Mouse (Mus musculus): ENCODE results near the gene Cd9.

DNA sequence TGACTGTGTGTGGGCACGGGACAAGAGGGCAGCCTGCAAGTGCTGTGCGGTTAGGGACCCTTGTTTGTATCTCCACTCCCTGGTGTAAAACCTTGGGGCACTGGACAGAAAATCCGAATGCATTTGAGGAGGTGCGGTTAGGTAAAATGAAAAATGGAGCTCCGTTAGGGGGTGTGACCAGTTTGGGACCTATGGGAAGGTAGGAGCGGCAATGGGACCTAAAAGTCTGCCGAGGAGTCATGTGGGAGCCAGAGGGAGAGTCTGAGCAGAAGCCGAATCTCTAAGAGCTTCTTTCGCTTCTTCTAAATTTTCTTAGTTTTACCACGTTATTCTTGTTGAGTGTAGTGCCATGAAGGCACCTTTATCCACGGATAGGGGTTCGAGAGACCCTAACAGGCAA is 1.8 kb upstream of the Cd9 start:
- TF ChIP-seq CTCF (IDR thresholded peaks at IDR 0.05; ENCODE audit: insufficient read depth, low read depth, low read length), result no peak
- no peak for TF ChIP-seq POLR2A (IDR thresholded peaks at IDR 0.05; ENCODE audit: insufficient read depth, low read depth, low read length)

Data from olfactory bulb, adult 2 months (tissue).